19 mouse cellular contexts compared by ENCODE assay signal in the genomic region with DNA sequence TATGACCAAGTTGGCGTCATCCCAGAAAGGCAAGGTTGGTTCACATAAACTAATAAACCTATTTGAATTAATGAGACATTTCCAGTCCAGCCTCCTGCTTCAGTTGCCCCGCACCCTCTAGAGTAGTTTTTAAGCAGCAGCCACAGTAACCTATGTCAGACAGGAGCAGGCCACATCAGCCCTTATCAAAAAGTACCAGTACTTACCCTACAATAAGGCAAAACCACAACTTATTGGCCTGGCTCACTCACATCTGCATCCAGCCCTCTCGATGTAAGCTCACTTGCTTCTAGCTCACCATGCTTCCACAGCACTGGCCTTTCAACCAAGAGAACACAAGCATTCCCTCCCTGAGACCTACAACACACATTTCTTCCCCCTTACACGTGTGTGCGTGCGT. TPM values are rescaled to one million over a fixed set of nuclear protein-coding genes. Genes with fewer than 3 reads are reported as not detected.
DNase-seq lines count a peak whose midpoint lies in the region; ATAC-seq lines count a peak whose summit lies in the region.
"Had no signal": no experiment of that assay in that cellular context is flagged by ENCODE, and none has a peak within 500 bp of the region (broad histone marks: within the 10 kb centered on the region; RNA-seq: fewer than 3 reads in every experiment).

No protein-coding gene starts in this region.

- H3K4me2 ChIP-seq in liver, embryonic 12.5 days: peak overlapping the region; percentile 49
- H3K4me2 ChIP-seq: embryonic facial prominence, embryonic 13.5 days; heart, embryonic 12.5 days; limb, embryonic 13.5 days; lung, embryonic 15.5 days; neural tube, embryonic 15.5 days had no signal

- peak; percentile 78 for DNase-seq in MEL-GATA-1-ER (ENCODE audit: extremely low read depth, low read depth)
- no peak for DNase-seq in thymus, adult 18-20 months
- DNase-seq in cerebellum, adult 8-10 months: no peak
- DNase-seq in cerebellum, postnatal 10 days: no peak
- DNase-seq: adrenal gland, postnatal 25 days; cerebellum, adult 9-11 months; heart, postnatal 14 days had no signal

- peak overlapping the region; percentile 99 for H3K27ac ChIP-seq in liver, embryonic 12.5 days
- H3K27ac ChIP-seq: embryonic facial prominence, embryonic 13.5 days; forebrain, embryonic 10.5 days; limb, embryonic 13.5 days; lung, embryonic 15.5 days; neural tube, embryonic 15.5 days had no signal

- no peaks in the 10 kb centered on the region for H3K27me3 ChIP-seq in liver, embryonic 12.5 days (replicated peaks)
- H3K27me3 ChIP-seq: embryonic facial prominence, embryonic 13.5 days; heart, embryonic 12.5 days; limb, embryonic 13.5 days; lung, embryonic 15.5 days; neural tube, embryonic 15.5 days had no signal

- no peak overlapping the region for H3K4me3 ChIP-seq in liver, embryonic 12.5 days
- H3K4me3 ChIP-seq: embryonic facial prominence, embryonic 13.5 days; forebrain, embryonic 10.5 days; heart, embryonic 12.5 days; limb, embryonic 13.5 days; lung, embryonic 15.5 days; neural tube, embryonic 15.5 days had no signal

- H3K9ac ChIP-seq in liver, embryonic 12.5 days: peak overlapping the region; percentile 57; the same call in 1 of the 2 replicates
- H3K9ac ChIP-seq: embryonic facial prominence, embryonic 13.5 days; heart, embryonic 12.5 days; limb, embryonic 13.5 days; lung, embryonic 15.5 days; neural tube, embryonic 15.5 days had no signal

- ATAC-seq in common myeloid progenitor, adult 5-6 weeks (replicated peaks; ENCODE audit: low read depth, poor library complexity, severe bottlenecking): peak; percentile 87
- peak; percentile 91 for ATAC-seq in liver, embryonic 12.5 days
- ATAC-seq in megakaryocyte-erythroid progenitor cell, adult 5-6 weeks (replicated peaks; ENCODE audit: low FRiP score, low TSS enrichment, poor library complexity, severe bottlenecking): peak; percentile 87
- ATAC-seq: hindbrain, embryonic 16.5 days; intestine, embryonic 16.5 days; midbrain, embryonic 16.5 days had no signal

- no peaks in the 10 kb centered on the region for H3K9me3 ChIP-seq in liver, embryonic 12.5 days (replicated peaks)
- H3K9me3 ChIP-seq: embryonic facial prominence, embryonic 13.5 days; forebrain, embryonic 10.5 days; heart, embryonic 12.5 days; limb, embryonic 13.5 days; lung, embryonic 15.5 days; neural tube, embryonic 15.5 days had no signal

- WGBS in liver, embryonic 12.5 days (ENCODE audit: insufficient replicate concordance): 48% methylated on average over 6 of the region's 6 CpGs

- peaks cover 79% of the 10 kb centered on the region for H3K36me3 ChIP-seq in liver, embryonic 12.5 days

- peaks cover 85% of the 10 kb centered on the region for H3K4me1 ChIP-seq in liver, embryonic 12.5 days
- H3K4me1 ChIP-seq: embryonic facial prominence, embryonic 13.5 days; forebrain, embryonic 10.5 days; heart, embryonic 12.5 days; limb, embryonic 13.5 days; lung, embryonic 15.5 days; neural tube, embryonic 15.5 days had no signal

RNA-seq across cellular contexts. Expression of a gene that starts 44.7 kb away (rescaled TPM):
- 103 and 111 TPM in 2 replicates for total RNA-seq in common myeloid progenitor, adult 5-6 weeks (2017)
- polyA plus RNA-seq in liver, embryonic 12.5 days (2016; fragmentation: Nextera tagmentation; extraction: Ambion mirVana): 49.2 and 50.0 TPM in 2 replicates
- 88.7 and 102 TPM in 2 replicates for total RNA-seq in megakaryocyte-erythroid progenitor cell, adult 5-6 weeks (2014; fragmentation: Nextera tagmentation)
- total RNA-seq in megakaryocyte-erythroid progenitor cell, adult 5-6 weeks (2017): 94.2 and 137 TPM in 2 replicates
